In the genomic region with DNA sequence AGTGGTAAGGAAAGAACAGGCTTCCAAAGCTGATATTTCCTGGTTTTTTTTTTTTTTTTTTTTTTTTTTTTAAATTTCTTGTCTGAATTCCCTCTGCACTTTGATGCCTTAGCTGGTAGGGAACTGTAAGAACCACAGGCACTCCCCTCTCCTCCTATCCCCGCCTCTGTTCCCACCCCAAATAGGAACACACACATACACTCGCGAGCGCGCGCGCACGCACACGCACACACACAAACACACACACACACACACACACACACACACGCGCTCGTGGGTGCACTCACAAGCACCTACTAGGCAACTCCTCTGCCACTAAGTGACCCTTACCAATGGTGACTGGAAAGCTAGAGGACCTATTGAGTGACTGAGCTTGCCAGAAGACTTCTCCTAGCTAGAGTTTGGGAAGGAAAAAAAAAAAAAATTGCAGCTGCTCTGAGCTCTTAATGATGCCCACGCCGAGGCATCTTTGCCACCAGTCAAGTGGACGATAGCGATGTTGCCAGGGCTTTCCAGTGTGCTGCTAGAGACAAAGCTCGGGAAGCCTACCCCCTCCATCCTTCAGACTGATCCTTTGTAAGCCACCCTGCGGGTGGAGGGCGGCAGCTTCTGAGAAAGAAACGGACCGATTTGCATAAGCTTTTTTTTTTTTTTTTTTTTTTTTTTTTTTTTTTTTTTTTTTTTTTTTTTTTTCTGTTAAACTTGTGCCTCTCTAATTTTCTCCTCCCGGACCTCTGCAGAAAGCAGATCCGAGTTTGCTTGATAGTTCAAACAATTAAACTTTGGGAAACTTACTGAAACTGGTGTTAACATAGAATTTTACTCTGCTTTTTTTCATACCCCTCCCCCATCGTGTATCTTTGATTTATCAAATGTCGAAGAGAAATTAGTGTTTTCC, we compare ENCODE assay signal across 8 mouse cellular contexts. TPM values are rescaled to one million over a fixed set of nuclear protein-coding genes. Genes with fewer than 3 reads are reported as not detected.
DNase-seq lines count a peak whose midpoint lies in the region; ATAC-seq and TF ChIP-seq lines count a peak whose summit lies in the region.

No protein-coding gene starts in this region.

- H3K4me2 ChIP-seq in lung, embryonic 15.5 days: peak overlapping the region; percentile 99

- 1% methylated on average over 25 of the region's 25 CpGs for WGBS in cerebellum, adult 2 months
- 2% methylated on average over 25 of the region's 25 CpGs for WGBS in lung, embryonic 15.5 days

- peak overlapping the region; percentile 37; the same call in 1 of the 2 replicates for H3K9ac ChIP-seq in lung, embryonic 15.5 days

- H3K36me3 ChIP-seq in lung, embryonic 15.5 days: no peaks in the 10 kb centered on the region

- H3K4me1 ChIP-seq in cerebellum, adult 2 months (ENCODE audit: control insufficient read depth, insufficient read depth, low read length): no peaks in the 10 kb centered on the region
- H3K4me1 ChIP-seq in lung, embryonic 15.5 days: peaks cover 15% of the 10 kb centered on the region; the same call in 1 of the 2 replicates

- H3K27me3 ChIP-seq in cerebellum, adult 2 months (ENCODE audit: control insufficient read depth, insufficient read depth, low read length): no peaks in the 10 kb centered on the region; the same call in 1 of the 2 replicates
- H3K27me3 ChIP-seq in lung, embryonic 15.5 days: peaks cover 11% of the 10 kb centered on the region; the same call in 1 of the 2 replicates

- H3K27ac ChIP-seq in cerebellum, adult 2 months (ENCODE audit: insufficient read depth, low read length): no peak overlapping the region
- H3K27ac ChIP-seq in lung, embryonic 15.5 days: no peak overlapping the region

- peak overlapping the region; percentile 56 for H3K4me3 ChIP-seq in cerebellum, adult 2 months (replicated peaks; ENCODE audit: insufficient read depth, low read depth, low read length)
- H3K4me3 ChIP-seq in lung, embryonic 15.5 days: peak overlapping the region; percentile 66

- TF ChIP-seq POLR2A in cerebellum, adult 2 months (IDR thresholded peaks at IDR 0.05; ENCODE audit: borderline replicate concordance, insufficient read depth, low read length): no peak

- DNase-seq in cerebellum, adult 2 months: peak; percentile 20 to 22
- DNase-seq in cerebellum, adult 11 months: no peak
- peak; percentile 55 for DNase-seq in ZHBTc4 (ENCODE audit: low read depth, low spot score)
- DNase-seq in forelimb bud, embryonic 11.5 days (ENCODE audit: low read depth, low spot score): peak; percentile 35
- DNase-seq in layer of hippocampus, adult 8-10 months (ENCODE audit: low spot score in 2 of 2): peak; percentile 54 to 61
- peak; percentile 65 to 66 for DNase-seq in right cerebral cortex, adult 2 months (ENCODE audit: low spot score in 2 of 2)
- no peak for DNase-seq in natural killer cell, adult 2 months (ENCODE audit: low spot score in 2 of 2)

- no peaks in the 10 kb centered on the region for H3K9me3 ChIP-seq in lung, embryonic 15.5 days

- TF ChIP-seq CTCF in cerebellum, adult 2 months (IDR thresholded peaks at IDR 0.05; ENCODE audit: borderline replicate concordance, insufficient read depth, low read depth, low read length): no peak

- ATAC-seq in lung, embryonic 15.5 days (ENCODE audit: borderline replicate concordance, extremely low read depth, low FRiP score, low TSS enrichment): peak; percentile 62; the same call in 1 of the 2 replicates

RNA-seq across cellular contexts. Expression of gene Edil3, which starts 2.5 kb away (rescaled TPM):
- polyA plus RNA-seq in cerebellum, adult 2 months (2012; rRNA removed): 45.3 and 51.4 TPM in 2 replicates
- total RNA-seq in layer of hippocampus, adult 8-10 months (2022): 10 to 100 TPM; 73.3 to 84.5 (median 75.7) TPM
- polyA plus RNA-seq in lung, embryonic 15.5 days (2015; fragmentation: Nextera tagmentation; extraction: Ambion mirVana): 7.5 and 8.7 TPM in 2 replicates

Comparison
In these comparisons a context has a peak if more than half of its experiments do, and no peak if none do; other contexts are left out.
1. DNase-seq: peak in cerebellum, adult 2 months (2 of 2), ZHBTc4 (single experiment), forelimb bud, embryonic 11.5 days (single experiment), layer of hippocampus, adult 8-10 months (2 of 2) and right cerebral cortex, adult 2 months (2 of 2); none in cerebellum, adult 11 months (single experiment) and natural killer cell, adult 2 months (0 of 2).